Mouse (Mus musculus) kidney, adult 18-20 months (tissue): ENCODE results near the gene Slc8a3.
A peak's percentile ranks its signal among the peaks of the same experiment; 100 is the strongest.

ENCODE experiments used
- DNase-seq: peaks from one replicate; pipeline ENCODE4 v3.0.0; 2021

Slc8a3 gene

DNA sequence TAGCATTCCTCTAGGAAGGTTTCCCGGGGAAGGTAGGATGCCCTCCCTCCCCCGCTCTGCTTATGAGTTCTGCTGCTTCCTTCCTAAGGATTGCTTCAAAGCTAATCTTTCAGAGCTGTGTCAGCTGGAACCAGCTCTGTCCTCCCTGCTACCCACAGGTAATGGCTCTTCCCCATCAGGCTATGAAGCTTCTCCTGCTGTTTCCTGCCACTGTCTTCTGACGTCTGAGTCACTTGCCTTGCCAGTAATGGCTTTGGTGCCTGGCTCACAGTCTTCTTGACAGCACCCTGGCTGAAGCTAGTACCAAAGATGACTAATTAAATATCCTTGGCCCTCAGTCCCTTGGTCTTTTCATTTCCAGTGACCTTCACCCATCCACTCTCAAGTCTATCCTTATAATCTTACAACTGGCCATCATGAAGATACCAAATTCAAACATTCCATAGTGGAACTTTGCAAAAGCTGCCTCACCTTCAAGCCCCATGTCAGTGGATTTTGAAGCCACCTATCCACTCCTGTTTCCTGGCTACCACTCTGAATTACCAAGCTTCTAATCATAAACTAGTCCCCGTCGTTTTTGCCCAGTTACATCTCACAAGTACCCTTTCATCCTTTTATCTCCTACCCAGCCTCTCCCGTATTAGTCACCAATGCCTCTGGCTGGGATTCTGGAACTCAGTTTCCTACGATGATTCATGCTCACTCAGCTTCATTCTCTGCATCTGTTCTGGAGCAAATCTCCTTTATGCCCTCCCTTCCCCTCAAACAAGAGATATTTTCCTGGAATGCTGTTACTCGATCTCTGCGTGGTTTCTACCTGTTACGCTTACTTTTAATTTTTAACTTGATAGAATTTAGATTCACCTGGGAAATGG is 97.3 kb downstream of the Slc8a3 start:
- no peak for DNase-seq

DNA sequence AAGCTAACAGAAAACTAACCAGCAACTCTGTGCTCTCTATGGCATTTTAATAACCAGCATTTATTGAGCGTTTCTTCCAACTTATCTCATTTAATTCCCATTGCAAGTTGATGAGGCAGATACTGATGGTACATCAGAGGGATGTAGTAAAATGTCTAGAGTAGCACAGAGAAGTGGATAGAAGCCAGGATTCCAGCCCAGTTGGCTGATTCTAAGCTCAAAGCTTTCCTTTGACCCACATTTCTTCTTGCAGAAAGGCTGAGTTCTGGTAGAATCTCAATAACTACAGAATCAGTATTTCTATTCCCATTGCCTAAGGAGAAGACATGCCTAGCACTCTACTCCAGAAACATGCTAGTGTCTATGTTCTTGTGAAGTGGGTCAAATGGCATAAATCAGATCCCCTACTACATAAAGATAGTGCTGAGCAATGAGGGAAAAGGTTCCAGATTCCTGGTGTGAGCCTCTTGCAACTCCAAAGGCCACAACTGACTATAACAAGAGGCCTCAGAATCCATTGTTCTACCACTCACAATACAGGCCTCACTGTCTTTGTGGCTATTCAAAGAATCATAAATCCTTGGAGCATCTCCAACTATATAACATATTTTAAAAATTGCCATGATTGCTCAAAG is 99.1 kb downstream of the Slc8a3 start:
- DNase-seq, result no peak

DNA sequence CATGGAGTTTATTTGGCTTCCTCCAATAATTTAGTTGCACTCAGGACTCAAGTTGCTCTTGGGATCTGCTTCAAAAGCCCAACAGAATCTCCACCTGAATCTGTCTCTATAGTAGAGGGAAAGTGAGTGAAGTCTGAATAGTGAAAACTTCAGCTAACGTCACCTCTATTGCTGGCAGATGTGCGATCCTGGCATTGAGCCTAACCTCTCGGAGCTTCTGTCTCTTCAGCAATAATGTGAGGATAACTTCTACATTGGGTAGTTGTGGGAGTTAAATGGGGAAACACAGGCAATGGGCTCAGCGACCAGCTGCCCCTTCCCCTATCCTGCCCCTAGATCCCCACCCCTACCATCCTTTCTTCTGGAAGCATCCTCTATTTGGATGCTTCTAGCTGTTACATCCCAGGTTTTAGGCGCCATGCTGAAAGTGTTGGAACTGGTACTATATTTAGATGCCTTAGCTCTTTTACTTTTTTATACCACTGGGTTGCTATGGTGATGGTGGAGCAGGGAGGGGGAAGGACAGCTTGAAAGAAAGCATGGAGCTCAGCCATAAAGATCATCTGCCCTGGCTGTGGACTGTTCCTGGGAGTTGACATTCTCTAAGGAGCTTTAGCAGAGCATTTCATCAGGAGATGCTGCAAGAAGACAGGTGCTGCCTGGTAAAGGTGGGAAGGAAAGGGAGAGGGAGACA is 105.1 kb downstream of the Slc8a3 start:
- no peak for DNase-seq

DNA sequence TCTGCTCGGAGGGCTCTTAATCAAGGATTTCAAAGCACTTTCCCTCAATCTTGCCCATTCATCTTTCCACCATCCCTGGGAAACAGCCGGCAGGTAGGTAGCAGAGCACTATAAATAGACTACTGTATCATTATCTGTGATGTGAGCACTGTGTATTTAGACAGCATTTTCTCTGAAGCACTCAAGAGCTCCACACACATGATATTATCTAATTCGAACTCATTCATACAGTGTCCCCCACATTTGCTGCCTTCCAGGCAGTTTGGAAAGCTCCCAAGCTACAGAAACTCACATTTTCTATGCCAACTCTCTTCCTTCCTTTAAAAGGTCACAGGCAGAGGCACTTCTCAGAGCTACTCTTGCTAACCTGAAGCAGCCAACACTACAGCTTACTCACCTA is 106.4 kb downstream of the Slc8a3 start:
- no peak for DNase-seq

DNA sequence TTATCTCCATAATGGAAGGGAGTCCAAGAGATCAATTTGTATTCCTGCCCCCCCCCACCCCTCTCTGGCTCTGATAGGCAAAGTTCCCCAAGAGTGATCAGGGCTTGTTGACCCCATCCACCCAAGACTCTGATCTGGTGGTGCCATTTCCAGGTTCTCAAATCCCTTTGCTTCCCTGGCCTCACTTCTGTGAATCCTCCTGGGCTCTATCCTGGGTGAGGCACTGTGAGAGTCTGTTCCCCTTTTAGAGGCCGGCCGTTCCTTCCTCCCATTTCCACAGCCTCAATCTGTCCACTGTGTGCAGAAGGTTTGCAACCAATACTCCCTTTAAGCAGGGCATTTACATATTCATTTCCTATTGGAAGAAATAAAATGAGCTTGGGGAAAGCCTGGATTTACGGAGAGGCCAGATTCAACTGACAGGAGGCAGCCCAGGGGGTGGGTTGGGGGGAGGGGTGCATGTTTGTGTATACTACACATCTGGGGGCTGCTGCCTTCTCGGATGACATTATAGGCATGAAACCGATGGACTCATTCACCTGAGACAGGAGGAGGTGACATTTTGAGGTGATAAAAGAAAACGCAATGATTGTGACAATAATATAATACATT is 106.9 kb downstream of the Slc8a3 start:
- DNase-seq, result no peak

DNA sequence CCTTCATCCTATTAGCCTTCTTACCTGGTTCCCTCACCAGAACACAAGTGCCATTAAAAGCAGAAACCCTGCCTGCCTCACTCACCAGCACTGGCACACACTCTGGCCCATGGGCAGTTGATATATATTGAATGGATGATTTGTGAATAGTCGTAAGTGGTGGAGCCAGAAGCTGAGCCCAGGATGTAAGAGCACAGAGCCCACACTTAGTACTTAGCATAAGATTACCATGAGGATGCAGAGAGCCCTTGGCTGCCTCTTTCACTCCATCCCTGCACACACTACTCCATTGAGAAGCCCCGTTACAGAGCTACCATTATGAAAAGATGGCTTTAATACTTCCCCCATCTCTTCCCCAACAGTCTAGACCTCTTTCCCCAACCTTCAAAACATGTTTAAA is 108.1 kb downstream of the Slc8a3 start:
- DNase-seq, result no peak

DNA sequence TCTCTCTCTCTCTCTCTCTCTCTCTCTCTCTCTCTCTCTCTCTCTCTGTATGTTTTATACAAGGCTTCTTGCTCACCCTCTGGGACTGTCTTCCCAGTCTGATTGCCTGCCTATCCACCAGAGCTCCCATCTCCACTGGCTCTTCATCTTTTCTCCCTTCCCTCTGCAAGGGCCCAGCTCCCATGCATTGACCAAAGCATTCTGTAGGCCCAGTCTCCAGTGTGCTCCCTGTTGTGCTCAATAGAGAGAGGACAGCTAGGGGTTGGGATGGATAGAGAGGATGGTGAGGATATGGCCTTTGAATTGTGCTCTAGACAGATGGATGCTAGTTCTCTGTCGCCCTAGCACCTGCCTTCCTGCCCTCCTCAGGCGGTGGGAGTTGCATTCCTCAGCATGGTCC is 109.7 kb downstream of the Slc8a3 start:
- DNase-seq, result no peak

DNA sequence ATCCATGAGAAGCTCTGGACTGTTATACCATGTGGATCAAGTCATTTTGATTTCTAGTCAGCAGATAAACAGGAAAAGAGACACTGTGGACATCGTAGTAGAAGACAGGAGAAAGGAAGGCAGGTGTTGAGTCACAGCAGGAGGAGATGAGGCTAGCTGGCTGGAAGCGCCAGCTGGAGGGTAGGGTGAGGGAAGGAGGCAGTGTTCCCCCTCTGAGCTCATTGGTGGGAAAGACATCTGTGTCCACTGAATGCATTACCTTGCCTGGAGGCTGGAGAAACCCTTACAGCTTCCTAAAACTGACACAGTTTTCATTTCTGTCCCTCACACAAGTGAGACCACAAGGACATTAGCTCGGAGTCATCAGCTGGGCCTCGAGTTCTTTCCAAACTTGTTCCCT is 113.6 kb downstream of the Slc8a3 start:
- DNase-seq, result no peak

DNA sequence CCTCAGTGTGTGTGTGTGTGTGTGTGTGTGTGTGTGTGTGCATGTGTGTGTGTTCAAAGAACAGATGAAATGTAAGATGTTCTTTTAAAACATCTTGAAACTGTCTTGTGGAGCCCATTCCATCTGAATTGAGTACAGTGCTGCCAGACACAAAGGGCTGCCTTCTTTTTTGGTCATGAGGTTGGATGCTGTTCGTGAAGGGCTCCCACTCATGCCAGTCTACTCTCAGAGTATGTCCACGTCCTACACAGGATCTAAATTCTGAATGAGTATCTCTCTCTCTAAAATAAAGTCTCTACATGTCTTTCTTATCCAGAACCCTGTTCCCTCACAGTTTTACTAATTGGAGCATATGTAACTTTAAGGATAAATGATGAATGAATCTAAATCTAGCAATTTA is 124.4 kb downstream of the Slc8a3 start:
- DNase-seq, result no peak

DNA sequence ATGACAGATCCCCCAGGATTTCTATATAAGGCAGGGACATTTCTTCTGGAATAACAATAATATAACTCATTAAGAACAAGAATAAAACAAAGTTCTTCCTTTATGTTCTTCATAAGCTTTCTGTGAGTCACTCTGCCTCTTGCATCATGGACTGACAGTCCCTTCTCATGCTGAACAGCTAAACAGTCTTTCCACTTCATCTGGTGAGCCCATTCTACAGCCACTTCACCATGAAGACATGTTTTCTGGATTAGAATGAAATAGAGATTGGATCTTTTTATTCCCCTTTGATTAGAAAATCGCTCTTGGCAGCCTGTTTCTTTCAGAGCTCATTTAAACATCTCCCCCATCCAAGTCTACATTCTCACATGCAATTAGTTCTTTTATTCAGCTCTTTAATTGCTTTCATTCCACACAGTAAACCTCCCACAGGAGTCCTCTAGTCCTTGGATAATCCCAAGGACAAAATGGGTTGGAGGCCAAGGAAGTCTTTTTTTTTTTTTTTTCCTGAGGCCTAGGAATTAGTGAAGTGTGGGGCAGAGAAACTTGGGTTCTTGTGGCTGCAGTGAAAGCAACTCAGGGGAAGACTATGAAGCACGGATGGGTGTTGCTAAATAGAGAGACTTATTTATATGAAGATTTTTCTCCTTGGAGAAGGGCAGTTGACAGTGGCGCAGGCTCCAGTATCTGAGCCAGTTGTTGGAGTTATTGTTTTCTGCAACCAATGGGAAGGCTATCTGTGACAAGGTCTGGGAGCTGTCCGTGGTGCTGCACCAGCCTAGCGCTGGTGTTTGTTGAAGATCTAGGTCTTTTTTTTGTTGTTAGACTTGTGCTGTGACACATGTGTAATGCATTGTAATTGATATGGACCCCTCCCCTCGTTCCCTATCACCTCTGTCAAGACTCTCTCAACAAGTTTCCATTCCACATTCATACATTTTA is 127.1 kb downstream of the Slc8a3 start:
- DNase-seq, result no peak

DNA sequence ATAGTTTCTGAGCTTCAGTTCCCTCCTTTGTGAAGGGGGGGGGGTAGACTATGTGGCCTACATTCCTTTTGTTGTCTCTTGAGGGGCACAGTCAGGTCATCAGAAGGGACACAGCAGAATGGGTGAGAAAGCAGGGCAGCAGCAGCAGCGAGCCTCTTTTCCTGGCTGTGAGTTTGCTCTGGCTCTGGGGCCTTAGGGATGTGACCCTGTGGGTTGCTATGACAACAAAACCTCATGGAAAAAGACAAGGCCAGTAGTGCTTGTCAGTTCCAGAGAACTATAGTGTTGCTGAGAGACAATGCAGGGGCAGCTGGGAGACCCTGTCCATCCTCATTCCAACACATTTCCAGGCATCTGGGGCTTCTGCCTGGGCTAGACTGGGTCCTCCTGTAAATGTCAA is 129.8 kb downstream of the Slc8a3 start:
- DNase-seq, result no peak

DNA sequence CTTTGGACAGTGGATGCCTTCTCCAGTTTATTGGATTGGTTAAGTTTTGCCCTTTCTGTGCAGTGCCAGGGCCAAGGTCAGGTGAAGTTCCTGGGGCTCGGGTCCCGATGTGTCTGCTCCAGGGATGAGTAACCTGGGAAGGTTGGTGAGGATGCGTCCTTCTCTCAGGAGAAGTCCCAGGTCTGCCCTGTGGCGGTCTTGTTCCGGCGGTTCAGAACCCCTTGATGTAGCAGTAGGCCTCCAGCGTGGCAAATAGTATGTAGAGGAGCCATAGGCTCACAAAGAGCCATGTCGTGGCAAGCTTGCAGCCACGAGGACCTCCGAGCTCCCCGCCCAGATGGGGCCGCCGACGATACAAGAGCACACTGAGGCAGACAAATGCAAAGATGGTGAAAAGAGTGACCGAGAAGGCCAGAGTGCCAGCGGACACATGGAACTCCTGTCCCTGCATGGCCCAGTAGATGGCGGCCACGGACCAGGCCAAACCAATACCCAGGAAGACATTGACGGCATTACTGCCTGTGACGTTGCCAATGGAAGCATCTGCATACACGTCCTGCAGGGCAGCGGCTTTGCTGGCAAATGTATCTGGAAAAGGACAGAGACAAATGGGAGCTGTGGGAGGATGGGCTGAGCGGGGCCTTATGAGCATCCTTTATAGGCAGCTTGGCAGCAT is 133.6 kb downstream of the Slc8a3 start:
- DNase-seq, result peak; percentile 44

DNA sequence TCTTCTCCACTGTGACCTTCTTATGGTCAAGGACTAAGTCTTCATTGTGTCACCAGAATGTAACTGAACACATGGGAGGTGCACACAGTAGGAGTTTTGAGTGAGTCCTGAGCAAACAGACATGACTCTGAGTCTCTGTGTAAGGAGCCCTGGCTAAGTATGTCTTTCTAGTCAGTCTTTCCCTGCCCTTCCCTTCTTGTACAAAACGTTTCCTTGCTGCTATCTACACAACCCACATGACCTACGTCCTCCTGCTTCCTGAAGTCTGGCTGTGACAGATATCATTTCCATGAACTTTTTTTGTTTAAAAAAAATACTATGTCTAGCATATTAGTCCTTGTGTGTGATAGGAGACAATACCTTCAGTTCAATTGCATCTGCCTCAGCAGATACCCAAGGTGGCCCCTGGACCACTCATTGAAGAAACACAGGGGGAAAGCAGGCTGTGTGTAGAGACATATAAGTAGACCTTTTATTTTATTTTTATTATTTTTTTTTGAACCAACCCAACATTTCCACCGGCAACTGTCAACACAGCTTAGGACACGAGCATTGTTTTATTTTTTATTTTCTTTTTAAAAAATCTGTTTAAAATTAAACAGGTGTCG is 135.4 kb downstream of the Slc8a3 start:
- no peak for DNase-seq

DNA sequence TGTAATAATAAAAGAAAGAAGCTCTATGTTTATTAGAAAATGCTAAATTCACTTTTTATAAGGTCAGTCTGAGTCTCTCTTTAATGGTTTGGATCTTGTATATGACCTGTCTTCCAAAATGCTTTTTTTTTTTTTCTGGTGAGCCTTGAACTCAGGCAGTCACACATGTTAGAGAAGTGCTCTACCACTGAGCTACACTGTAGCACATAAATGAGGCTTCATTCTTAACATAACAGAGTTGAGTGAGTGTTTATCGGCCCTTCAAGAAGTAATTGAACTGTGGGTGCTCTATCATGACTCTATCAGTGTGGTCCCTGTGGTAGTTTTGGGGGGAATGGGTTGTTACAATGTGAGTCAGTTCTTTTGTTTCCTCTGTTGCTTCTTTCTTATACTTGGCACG is 139.0 kb downstream of the Slc8a3 start:
- no peak for DNase-seq

DNA sequence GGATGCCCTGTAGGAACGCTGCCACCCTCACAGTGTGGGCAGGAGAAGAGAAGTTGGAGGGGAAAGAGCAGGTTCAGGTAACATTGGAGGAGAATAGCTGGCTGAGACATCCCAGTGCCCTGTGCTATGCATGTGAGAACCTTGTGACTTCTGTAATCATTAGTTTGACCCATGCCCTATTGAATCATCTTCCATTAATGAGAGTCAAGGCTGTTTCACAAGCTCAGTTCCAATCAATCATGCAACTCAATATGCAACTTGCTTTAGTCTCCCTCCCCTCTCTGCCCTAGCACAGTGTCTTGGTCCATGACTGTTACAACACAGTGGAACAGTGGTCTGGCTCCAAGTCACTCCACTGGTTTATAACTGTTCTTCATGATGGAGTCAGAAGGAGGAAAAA is 143.3 kb downstream of the Slc8a3 start:
- DNase-seq, result no peak

DNA sequence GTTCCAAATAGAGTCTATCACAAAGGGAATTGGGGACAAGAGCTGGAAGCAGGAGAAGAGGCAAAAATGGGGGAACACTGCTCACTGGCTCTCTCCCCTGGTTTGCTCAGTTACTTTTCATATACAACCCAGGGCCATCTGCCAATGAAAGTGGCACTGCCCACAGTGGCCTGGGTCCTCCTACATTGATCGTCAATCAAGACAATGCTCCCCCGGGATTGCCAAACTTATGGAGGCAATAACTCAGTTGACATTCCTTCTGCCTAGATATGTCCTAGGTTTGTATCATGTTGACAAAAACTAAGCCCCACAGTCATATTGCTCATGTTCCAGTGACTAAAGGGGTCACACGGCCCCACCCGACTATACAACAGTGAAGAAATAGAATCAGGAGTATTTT is 144.0 kb downstream of the Slc8a3 start:
- DNase-seq, result no peak

DNA sequence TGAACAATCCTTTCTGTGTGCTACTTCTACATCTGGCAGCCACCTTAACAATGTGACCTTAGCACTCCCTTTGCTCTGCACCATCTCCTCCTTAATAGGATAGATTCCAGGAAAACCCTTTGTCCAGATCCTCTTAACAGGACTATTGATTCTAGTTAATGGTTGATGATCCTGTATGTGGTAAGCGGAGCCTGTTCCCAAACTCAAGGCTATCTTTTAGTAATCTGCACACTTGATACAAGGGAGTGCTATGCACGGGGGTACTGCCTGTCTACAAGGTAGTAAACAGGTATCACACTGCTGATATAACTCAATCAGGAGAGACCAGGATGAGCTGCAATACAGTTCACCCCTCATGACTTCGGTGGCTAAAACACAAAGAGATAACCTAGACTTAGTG is 144.6 kb downstream of the Slc8a3 start:
- DNase-seq, result no peak

DNA sequence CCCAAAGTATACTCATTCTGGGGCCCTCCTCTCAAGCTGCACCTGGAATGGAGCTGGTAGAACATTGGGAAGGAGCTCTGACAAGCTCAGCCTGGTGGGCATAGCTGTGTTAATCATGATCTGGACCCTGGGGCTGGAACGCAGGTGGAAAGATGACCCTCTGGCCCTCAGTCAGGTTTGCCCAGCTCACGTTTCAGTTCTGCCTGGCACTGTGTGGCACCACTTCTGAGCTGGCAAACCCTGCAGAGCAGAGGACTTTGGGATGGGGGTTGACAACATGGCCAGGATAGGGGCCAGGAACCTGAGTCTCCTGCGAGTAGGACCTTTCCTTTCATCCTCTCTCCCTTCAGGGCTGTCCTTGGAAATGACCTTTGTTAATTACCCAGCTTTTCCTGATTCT is 146.3 kb downstream of the Slc8a3 start:
- DNase-seq, result no peak

DNA sequence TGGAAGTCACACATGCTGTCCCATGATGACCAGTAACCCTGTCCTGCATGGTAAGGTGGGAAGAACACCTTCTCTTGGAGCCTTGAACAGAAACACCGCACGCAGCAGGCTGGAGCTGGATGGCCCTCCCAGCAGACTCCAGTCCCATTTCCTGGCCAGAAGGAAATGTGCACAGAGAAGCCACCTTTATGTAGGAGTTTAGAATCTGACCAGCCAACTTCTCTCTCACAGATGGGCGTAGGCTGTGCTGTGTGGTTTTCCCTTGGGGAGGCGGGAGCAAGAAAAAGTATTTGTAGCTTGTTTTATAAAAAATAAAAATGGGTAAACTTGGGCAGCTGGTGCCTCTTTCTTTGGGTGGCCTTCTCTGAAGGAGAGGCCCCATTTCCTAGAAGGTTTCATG is 146.9 kb downstream of the Slc8a3 start:
- DNase-seq, result no peak

DNA sequence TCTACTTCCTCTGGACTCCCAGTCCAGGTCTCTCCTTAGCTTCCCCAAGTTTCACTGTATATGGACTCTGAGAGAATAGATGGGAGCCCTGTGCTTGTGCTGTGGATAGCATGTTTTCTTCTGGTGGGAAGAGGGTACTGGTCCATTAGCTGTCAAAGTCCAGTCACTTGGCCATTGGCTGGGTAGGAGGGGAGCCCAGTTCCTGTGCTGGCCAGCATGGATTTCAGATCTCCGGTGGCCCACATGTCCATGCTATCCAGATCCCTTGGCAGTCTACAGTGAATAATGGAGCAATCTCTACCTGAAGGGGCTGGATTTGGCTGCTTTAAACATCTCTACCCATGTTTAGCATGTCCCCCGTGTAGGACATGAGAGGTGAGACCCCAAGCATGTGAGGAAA is 148.0 kb downstream of the Slc8a3 start:
- no peak for DNase-seq

DNA sequence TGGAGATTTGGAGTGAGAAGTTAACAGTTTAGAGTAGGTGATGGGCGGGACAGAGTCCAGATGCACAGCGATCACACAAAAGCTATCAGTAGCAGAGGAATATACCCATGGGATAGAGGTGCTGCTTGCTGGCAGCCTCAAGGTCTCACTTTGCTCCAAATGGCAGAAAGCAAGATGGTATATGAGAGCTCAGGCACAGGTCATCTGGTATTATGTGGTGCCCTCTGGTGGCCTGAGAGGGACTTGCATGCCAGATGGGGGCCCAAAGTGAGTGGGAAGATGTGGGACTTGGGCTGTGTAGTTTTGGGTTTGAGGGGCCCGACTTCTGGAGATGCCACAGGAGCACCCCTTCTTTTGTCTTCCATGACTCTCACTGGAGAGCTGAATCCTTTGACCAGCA is 150.9 kb downstream of the Slc8a3 start:
- DNase-seq, result peak; percentile 55
